Mouse (Mus musculus) liver, adult 2 months (tissue): ENCODE results near the gene Mis18a.

ENCODE experiments used
- CTCF ChIP-seq: fragments of 200-500 bp; IDR thresholded peaks from 2 replicates; pipeline ENCODE4 v1.5.1; 2011; ENCODE audit warnings: low read depth, low read length, control low read depth
- POLR2A ChIP-seq: fragments of 200-500 bp; IDR thresholded peaks from 2 replicates; pipeline ENCODE4 v1.6.1; 2011; ENCODE audit warnings: low read length, control low read depth; ENCODE audit not compliant: insufficient read depth; ENCODE audit errors: extremely low read depth

DNA sequence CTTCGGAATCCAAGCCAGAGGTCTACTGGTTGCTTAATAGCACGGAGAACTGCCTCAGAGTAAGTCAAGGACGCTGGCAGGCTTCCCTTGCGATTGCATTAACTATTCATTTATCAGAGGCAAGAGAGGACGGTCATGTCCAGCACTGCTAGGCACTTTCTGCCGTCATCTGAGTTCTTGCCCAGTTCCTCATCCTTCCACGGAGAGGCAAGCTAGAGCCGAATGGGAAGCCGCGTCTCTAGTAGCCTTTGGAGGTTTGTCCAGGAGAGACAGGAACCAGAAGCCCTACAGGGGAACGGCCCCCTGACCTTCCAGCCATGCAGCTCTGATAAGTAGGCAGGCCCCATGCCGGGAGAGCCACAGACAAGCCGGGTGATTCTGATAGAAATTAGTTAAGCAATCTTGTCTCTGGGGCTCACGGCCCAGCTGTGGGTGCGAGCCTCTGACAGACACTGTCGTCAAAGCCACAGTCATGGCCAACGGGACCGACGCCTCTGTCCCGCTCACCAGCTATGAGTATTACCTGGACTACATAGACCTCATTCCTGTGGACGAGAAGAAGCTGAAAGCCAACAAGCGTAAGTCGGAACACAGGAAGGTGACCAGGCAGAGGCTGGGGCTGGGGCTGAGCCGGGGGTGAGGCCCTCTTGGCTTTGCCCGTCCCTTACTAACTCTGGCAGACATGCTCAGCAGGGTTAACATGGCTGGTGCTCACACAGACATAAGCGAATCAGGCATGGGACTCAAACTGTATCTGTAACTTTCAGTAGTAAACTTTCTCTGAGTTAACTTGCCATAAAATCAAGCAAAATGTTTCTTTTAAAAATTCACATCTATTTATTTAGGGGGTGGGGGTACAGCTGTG, 11.1 kb upstream of the Mis18a start, which contains the start of gene Mrap:
- TF ChIP-seq CTCF (peak; percentile 69), POLR2A (0 out of 2 replicates have a peak, but pooled peaks have one; percentile 32)
